ENCODE assay signal across 21 mouse cellular contexts in genomic region chr6:141221081-141221480, GRCm38 (mm10). TPM values are rescaled to one million over a fixed set of nuclear protein-coding genes. Genes with fewer than 3 reads are reported as not detected.
DNase-seq lines count a peak whose midpoint lies in the region; ATAC-seq lines count a peak whose summit lies in the region.
"Had no signal": no experiment of that assay in that cellular context is flagged by ENCODE, and none has a peak within 500 bp of the region (broad histone marks: within the 10 kb centered on the region; RNA-seq: fewer than 3 reads in every experiment).

No protein-coding gene starts in this region.

- H3K36me3 ChIP-seq in midbrain, embryonic 11.5 days (ENCODE audit: control insufficient read depth, insufficient read depth, low read length): no peaks in the 10 kb centered on the region
- no peaks in the 10 kb centered on the region for H3K36me3 ChIP-seq in midbrain, embryonic 14.5 days (ENCODE audit: control insufficient read depth, insufficient read depth, low read length)
- no peaks in the 10 kb centered on the region for H3K36me3 ChIP-seq in forebrain, embryonic 12.5 days (replicated peaks)
- H3K36me3 ChIP-seq: forebrain, embryonic 10.5 days; heart, embryonic 13.5 days had no signal

- no peak overlapping the region for H3K27ac ChIP-seq in midbrain, embryonic 11.5 days (ENCODE audit: low read depth, low read length)
- no peak overlapping the region for H3K27ac ChIP-seq in midbrain, embryonic 14.5 days (replicated peaks; ENCODE audit: low read depth, low read length)
- no peak overlapping the region for H3K27ac ChIP-seq in forebrain, embryonic 12.5 days
- H3K27ac ChIP-seq: forebrain, embryonic 10.5 days; heart, embryonic 13.5 days; kidney, postnatal 0 days had no signal

- no peak overlapping the region for H3K4me2 ChIP-seq in midbrain, embryonic 11.5 days
- H3K4me2 ChIP-seq in midbrain, embryonic 14.5 days (ENCODE audit: low read length): no peak overlapping the region
- H3K4me2 ChIP-seq in forebrain, embryonic 12.5 days: no peak overlapping the region
- H3K4me2 ChIP-seq: heart, embryonic 13.5 days; liver, embryonic 11.5 days had no signal

- no peaks in the 10 kb centered on the region for H3K27me3 ChIP-seq in midbrain, embryonic 11.5 days (ENCODE audit: control insufficient read depth, insufficient read depth, low read length)
- H3K27me3 ChIP-seq in midbrain, embryonic 14.5 days (ENCODE audit: control insufficient read depth, insufficient read depth, low read length): no peaks in the 10 kb centered on the region
- H3K27me3 ChIP-seq in forebrain, embryonic 12.5 days: no peaks in the 10 kb centered on the region
- H3K27me3 ChIP-seq: heart, embryonic 13.5 days; Patski had no signal

- 82% methylated on average over 3 of the region's 3 CpGs for WGBS in midbrain, embryonic 11.5 days
- 73% methylated on average over 3 of the region's 3 CpGs for WGBS in midbrain, embryonic 14.5 days
- 64% methylated on average over 3 of the region's 3 CpGs for WGBS in forebrain, embryonic 12.5 days

- H3K9me3 ChIP-seq in midbrain, embryonic 11.5 days (ENCODE audit: control insufficient read depth, low read length): no peaks in the 10 kb centered on the region
- H3K9me3 ChIP-seq in midbrain, embryonic 14.5 days (ENCODE audit: control insufficient read depth, low read length): no peaks in the 10 kb centered on the region
- no peaks in the 10 kb centered on the region for H3K9me3 ChIP-seq in forebrain, embryonic 12.5 days
- H3K9me3 ChIP-seq: forebrain, embryonic 10.5 days; heart, embryonic 13.5 days had no signal

- DNase-seq in adrenal gland, postnatal 10 days: peak; percentile 19
- no peak for DNase-seq in adrenal gland, adult (ENCODE audit: inconsistent age in 2 of 2, low spot score in 1 of 2)
- DNase-seq in midbrain, embryonic 11.5 days (ENCODE audit: low spot score, missing footprints): peak; percentile 65
- DNase-seq in midbrain, embryonic 14.5 days: no peak
- peak; percentile 46 to 53 for DNase-seq in cerebellum, postnatal 14 days
- DNase-seq in layer of hippocampus, adult 8-10 months (ENCODE audit: low spot score in 2 of 2): no peak
- no peak for DNase-seq in lung, postnatal 25 days (ENCODE audit: low spot score)
- DNase-seq: gastrocnemius, postnatal 10 days; heart, adult 18-20 months; kidney, adult 11 months; layer of hippocampus, postnatal 36 days; lung, adult 18-20 months; lung, postnatal 14 days had no signal

- H3K4me1 ChIP-seq in midbrain, embryonic 11.5 days (ENCODE audit: control insufficient read depth, insufficient read depth, low read length): no peaks in the 10 kb centered on the region
- H3K4me1 ChIP-seq in midbrain, embryonic 14.5 days (ENCODE audit: control insufficient read depth, insufficient read depth, low read length): no peaks in the 10 kb centered on the region
- no peaks in the 10 kb centered on the region for H3K4me1 ChIP-seq in forebrain, embryonic 12.5 days
- H3K4me1 ChIP-seq: forebrain, embryonic 10.5 days; heart, embryonic 13.5 days had no signal

- no peak overlapping the region for H3K9ac ChIP-seq in midbrain, embryonic 11.5 days (ENCODE audit: low read length)
- H3K9ac ChIP-seq in midbrain, embryonic 14.5 days (replicated peaks; ENCODE audit: low read length): no peak overlapping the region
- H3K9ac ChIP-seq in forebrain, embryonic 12.5 days: no peak overlapping the region
- H3K9ac ChIP-seq: heart, embryonic 13.5 days had no signal

- no peak for ATAC-seq in midbrain, embryonic 11.5 days (ENCODE audit: low FRiP score)
- no peak for ATAC-seq in midbrain, embryonic 14.5 days (ENCODE audit: low FRiP score, low TSS enrichment)
- no peak for ATAC-seq in forebrain, embryonic 12.5 days (ENCODE audit: low FRiP score)
- ATAC-seq: hindbrain, embryonic 16.5 days; Patski had no signal

- no peak overlapping the region for H3K4me3 ChIP-seq in midbrain, embryonic 11.5 days (ENCODE audit: low read depth, low read length)
- H3K4me3 ChIP-seq in midbrain, embryonic 14.5 days (replicated peaks; ENCODE audit: low read depth, low read length): no peak overlapping the region
- H3K4me3 ChIP-seq in forebrain, embryonic 12.5 days (replicated peaks): no peak overlapping the region
- H3K4me3 ChIP-seq: forebrain, embryonic 10.5 days; heart, embryonic 13.5 days had no signal

RNA-seq across cellular contexts. Expression of gene Pde3a, which starts 28.0 kb away (rescaled TPM):
- 10 to 100 TPM; 15.7 to 17.8 TPM for total RNA-seq in adrenal gland, postnatal 10 days (2021)
- polyA plus RNA-seq in midbrain, embryonic 11.5 days (2014; fragmentation: Nextera tagmentation; extraction: Ambion mirVana): 1.2 and 2.1 TPM in 2 replicates
- polyA plus RNA-seq in midbrain, embryonic 14.5 days (2014; fragmentation: Nextera tagmentation; extraction: Ambion mirVana): 2.3 and 3.1 TPM in 2 replicates
- total RNA-seq in layer of hippocampus, adult 8-10 months (2022): 1 to 10 TPM; 1.8 to 3.1 (median 2.3) TPM
- 1.8 and 2.0 TPM in 2 replicates for polyA plus RNA-seq in forebrain, embryonic 12.5 days (2016; fragmentation: Nextera tagmentation; extraction: Ambion mirVana)
- total RNA-seq: megakaryocyte-erythroid progenitor cell, adult 5-6 weeks had no signal

Comparison
In these comparisons a context has a peak if more than half of its experiments do, and no peak if none do; other contexts are left out.
1. DNase-seq: peak in adrenal gland, postnatal 10 days (single experiment), midbrain, embryonic 11.5 days (single experiment) and cerebellum, postnatal 14 days (2 of 2); none in adrenal gland, adult (0 of 2), midbrain, embryonic 14.5 days (single experiment), layer of hippocampus, adult 8-10 months (0 of 2) and lung, postnatal 25 days (single experiment).